Mouse (Mus musculus): ENCODE results near the gene Azi2. TPM values are rescaled to one million over a fixed set of nuclear protein-coding genes. Genes with fewer than 3 reads are reported as not detected.
A peak's percentile ranks its signal among the peaks of the same experiment; 100 is the strongest.

Gene Azi2
- total RNA-seq, 4 experiments from 2014 or later: 75.5 to 83.1 (median 80.1) TPM

DNA sequence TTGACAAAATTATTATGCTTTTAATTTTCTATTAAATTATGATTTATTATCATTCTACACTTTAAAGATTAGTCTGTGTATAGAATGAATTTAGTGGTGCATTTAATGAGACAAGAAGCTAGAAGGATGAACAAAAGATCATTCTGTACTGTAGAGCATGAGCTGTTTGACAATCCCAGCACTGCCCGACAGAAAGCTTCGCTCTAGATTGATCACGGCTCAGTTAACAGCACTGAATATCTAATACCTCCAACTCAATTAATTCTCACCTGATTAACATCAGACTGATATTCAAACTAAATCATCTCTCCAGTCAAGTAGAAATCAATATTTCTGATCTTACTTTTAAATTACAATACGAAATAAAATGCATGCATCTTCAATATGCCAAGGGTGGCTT lies 43.5 kb downstream of the Azi2 start:
- no peak for DNase-seq

DNA sequence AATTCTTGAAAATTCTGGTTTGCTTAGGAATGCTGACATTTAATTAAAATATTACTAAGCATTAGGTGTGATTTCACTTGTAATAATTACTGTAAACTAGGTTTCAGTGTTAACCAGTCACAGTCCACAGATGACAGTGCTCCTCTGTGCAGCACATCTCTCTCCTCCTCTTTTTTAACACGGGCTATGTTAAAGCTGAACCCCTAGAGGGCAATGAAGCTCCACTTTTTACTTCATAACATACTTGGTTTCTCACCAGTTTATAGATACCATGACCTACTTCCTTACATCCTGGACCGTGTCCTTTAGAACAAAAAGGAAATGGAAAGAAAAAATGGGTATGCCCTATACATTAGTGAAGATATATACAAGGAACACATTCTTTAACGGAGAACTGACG lies 59.1 kb downstream of the Azi2 start:
- no peak for DNase-seq

DNA sequence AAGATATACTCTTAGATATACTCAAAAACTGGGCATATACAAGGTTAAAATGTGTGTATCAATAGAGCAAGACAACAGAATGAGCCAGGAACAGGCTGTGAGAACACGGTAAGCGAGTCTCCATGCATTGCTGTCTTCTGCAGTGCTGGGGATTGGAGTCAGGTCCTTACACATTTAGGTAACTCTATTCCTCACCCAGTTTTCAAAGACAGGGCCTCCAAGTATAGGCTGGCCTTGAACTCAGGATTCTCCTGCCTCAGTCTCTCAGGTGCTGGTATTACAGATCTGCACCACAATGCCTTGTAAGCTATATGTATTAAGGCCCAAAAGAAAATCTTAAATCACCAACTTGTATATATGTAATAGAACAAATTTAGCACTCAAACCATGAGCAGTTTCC lies 60.2 kb downstream of the Azi2 start:
- DNase-seq: no peak

DNA sequence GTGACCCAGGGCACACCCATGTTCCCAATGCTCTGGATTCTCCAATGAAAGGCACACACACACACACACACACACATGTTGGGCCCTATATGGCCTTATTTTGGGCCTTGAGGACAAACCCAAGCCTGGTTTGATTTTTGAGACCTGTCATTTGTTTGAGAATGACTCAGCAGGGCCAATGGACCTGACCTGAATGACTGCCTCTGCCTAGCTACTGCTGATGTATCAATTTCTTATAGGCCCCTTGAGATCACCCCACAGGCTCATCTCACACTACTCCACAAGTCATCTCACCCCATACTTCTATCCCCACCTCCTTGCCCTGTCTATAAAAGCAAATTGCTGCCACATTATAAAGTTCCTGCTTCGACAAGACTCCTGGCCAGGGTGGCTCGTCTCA lies 61.5 kb downstream of the Azi2 start:
- DNase-seq: no peak

DNA sequence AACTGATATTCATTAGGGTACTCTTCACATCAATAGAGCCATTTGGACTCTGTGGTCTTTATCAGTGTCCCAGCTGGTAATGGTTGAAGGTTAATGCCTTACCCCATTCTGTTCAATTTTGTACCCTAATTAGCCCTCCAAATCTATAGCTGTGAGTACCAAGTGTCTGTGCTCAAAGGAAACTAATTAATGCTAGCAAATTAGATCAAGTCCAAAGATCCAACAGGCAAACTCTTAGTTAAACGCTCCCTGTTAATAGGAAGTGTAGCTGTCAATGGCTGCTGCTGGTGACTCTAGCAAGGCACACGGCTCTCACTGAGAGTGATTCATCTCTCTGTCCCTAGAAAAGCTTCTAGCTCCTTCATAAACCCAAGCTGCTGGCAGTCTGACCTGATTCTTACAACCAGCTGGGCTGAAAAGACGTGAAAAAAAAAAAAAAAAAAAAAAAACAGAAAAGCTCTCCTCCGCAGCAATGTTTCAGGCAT lies 68.3 kb downstream of the Azi2 start:
- no peak for DNase-seq

DNA sequence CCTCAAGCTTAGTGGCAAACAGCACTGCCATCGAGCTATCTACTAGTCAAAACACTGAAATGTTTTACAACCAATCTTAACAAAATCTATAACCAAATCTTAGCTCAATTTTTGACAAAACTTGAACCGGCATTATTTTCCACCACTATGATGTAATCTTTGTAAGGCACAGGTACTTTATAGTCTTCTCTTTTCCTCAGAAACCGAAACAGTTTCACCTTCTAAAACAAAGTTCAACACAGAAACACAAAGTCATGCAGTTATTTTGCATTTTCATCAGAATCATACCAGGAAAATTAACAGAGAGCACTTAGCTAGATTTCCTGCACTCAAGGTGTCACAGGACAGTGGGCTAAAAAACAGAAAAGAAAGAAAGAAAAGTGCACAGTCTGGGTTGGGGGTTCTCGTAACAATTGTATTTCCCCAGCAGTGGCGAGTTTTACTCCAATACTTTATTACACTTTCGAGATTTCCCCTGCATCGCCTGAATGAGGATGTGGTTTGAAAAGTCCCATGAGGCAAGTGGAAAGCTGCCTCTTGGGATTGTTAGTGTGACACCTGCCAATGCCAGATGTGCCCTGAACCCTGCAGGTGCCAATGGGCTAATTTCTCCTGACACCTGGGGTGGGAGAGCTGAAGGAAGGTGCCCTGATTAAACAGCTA lies 69.5 kb downstream of the Azi2 start:
- DNase-seq: no peak

DNA sequence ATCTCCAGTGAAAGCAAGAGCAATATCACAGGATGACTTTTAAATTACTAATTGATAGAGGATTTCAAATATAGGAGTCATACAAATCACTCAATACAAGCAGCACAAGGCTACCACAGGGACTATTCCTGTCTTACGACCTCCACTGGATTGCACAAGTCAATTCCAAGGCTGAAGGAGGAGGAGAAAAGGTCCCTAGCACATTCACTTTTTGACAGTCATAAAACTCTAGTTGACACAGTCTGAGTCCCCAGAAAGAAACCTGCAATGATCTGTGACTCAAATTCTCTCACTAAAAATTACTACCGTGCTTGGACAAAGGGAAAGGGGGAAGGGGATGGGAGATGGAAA lies 70.0 kb downstream of the Azi2 start:
- DNase-seq: peak; percentile 50

Small RNAs within 50 kb of the gene (microRNA-seq; reads per million reads assigned to microRNA genes)
- 0 reads per million in 2 experiments for gene Gm22008

Other genes with a start within 250 kb of the Azi2 start
- gene Cmc1, start 109.7 kb downstream of the Azi2 start, total RNA-seq (2022): 10 to 100 TPM; 25.0 to 29.6 (median 26.9) TPM